Mouse (Mus musculus) liver (tissue): ENCODE measurements around the gene Fam19a4.
"Not testable (repeated sequence)": the region's sequence is repeated elsewhere in the genome, so short reads cannot be mapped to it uniquely, and the experiment has no call there.

Experiments used
- DNase-seq: peaks from one replicate; pipeline ENCODE4 v3.0.0-alpha.2; 2020; ENCODE audit warnings: mixed read lengths

The Fam19a4 gene

DNA sequence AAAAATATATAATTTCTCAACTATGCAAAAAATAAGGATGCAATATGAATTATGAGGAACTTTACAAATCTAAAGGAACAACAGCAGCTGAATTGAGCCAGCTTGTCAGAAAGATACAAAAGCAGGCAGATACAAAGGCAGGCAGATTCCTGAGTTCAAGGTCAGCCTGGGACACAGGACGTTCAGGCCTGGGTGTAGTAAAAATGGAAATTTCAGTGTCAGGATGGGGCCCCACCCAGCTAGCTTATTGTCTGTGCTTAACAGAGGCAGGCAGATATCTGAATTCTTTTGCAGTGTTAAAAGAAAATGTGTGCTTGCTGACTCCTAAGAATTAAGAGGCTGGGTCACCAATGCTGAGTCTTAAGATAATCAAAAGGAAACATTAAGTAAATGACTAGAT, 124.4 kb downstream of the Fam19a4 start:
- no peak for DNase-seq

GRCm38 (mm10) chr6:96909061-96909480, 151.1 kb downstream of the Fam19a4 start:
- no peak for DNase-seq

GRCm38 (mm10) chr6:96877105-96877504, 183.1 kb downstream of the Fam19a4 start:
- not testable (repeated sequence) for DNase-seq

DNA sequence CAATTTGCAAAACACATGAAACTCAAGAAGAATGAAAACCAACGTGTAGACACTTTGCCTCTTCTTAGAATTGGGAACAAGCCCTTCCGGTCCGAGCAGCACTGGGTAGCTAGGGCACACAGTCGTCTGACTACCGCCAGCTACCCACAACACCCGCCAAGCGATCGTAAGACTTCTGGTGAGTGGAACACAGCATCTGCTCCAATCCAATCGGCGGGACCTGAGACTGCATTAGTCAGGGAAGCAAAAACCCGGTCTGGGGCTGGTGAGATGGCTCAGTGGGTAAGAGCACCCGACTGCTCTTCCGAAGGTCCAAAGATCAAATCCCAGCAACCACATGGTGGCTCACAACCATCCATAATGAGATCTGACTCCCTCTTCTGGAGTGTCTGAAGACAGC, 183.6 kb downstream of the Fam19a4 start:
- not testable (repeated sequence) for DNase-seq

DNA sequence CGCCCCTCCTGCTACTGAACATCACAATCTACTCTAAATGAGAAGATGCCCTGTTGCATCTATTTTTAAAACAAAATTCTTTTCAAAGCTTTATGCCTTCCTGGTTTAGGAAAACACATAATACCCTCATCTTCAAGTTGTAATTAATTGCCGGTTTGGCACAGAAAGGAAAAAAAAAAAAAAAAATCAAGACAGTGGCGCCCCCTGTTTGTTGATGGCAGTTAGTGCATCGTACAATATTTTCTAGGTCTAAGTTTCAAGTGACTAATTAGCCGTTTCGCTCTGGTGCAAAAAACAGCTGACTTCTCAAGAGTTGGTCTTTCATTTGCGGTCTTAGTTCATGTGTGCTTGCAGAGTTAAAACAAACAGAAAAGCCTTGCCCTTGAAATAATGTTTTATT, 207.1 kb downstream of the Fam19a4 start:
- no peak for DNase-seq

DNA sequence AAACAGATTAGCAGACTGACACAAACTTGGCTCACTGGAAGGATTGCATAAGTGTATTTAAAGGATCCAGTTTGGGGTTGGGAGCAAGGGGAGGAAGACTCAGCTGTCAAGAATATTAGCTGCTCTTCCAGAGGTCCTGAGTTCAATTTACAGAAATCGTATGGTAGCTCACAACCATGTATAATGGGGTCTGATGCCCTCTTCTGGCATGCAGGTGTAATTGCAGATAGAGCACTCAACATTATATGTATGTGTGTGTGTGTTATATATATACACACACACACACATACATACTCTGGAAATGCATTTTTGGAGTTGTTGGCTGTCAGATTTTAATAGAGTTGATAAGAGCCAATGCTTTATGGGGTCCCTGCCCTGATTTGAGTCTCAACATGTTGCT, 216.3 kb downstream of the Fam19a4 start:
- no peak for DNase-seq

DNA sequence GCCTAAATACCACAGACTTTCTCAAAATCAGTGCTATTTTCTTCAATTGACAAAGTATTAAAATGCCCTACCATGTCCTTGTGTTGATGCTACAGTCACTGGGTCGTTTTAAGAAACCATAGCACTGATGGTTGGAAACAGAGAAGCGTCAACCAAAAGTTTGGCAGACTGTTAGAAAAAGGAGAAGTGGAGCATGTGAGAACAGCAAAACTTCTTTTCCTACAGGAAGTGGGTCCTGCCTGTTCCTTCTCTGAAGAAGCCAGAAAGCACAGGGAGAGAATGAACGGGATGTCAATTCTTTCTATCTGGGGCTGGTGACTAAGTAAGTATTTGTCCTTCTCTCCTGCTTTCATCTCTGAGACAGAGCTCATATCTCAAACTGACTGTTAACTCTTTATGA, 219.6 kb downstream of the Fam19a4 start:
- DNase-seq = no peak

DNA sequence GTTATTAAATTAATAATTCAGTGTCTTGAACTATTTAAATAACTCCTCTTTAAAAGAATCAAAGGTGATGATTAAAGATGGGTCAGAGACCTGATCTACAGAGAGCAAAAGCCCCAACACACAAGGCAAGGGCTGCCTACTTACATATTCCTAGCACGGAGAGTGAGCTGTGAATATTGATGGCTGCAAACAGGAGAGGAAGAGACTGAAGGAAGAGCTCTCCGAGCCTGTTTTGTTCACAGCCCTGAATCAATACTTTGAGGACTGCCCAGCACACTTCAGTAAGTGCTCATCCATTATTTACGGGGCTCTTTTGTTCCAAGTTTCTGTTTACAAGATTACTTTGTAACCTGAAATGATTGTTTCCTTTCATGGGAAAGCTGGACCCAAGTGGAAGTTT, 233.6 kb downstream of the Fam19a4 start:
- no peak for DNase-seq

GRCm38 (mm10) chr6:96802981-96803380, 257.2 kb downstream of the Fam19a4 start:
- DNase-seq = no peak

GRCm38 (mm10) chr6:96798746-96799145, 261.5 kb downstream of the Fam19a4 start:
- DNase-seq = no peak

- DNase-seq = no peak
Observed at GRCm38 (mm10) chr6:96797451-96797850, 262.8 kb downstream of the Fam19a4 start.
